Mouse (Mus musculus): ENCODE data around the gene B4galnt2. TPM values are rescaled to one million over a fixed set of nuclear protein-coding genes. Genes with fewer than 3 reads are reported as not detected.
"Not testable (repeated sequence)": the region's sequence is repeated elsewhere in the genome, so short reads cannot be mapped to it uniquely, and the experiment has no call there.

Gene B4galnt2
- polyA plus RNA-seq, 1 experiment from 2014 or later = not detected

DNA sequence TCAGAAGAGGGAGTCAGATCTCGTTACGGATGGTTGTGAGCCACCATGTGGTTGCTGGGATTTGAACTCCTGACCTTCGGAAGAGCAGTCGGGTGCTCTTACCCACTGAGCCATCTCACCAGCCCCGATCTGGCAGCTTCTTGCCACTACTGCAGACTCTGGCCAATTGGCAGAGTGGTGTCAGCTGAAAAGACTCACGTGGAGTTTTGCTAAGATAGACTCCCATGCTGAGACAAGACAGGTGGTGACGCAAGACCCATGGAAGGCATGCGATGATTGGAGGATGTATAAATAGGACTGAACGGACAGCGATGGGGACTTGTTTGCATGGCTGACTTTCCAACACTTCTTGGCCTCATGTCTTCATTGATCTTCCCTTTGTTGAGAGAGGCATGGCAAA is 17.5 kb upstream of the B4galnt2 start:
- not testable (repeated sequence) for H3K4me3 ChIP-seq (replicated peaks; ENCODE audit: low read length); H3K9me3 ChIP-seq (ENCODE audit: control insufficient read depth, low read length); ATAC-seq; H3K27me3 ChIP-seq (replicated peaks; ENCODE audit: control insufficient read depth, insufficient read depth, low read length); H3K36me3 ChIP-seq (ENCODE audit: control insufficient read depth, insufficient read depth); H3K4me1 ChIP-seq (replicated peaks; ENCODE audit: control insufficient read depth, insufficient read depth, low read length); H3K27ac ChIP-seq (ENCODE audit: low read length); H3K9ac ChIP-seq (replicated peaks; ENCODE audit: low read depth, low read length); H3K4me2 ChIP-seq (ENCODE audit: low read length)
- WGBS = 90% methylated on average over 8 of the region's 10 CpGs

GRCm38 (mm10) chr11:95926398-95926797 is 11.7 kb upstream of the B4galnt2 start:
- H3K27ac ChIP-seq (ENCODE audit: low read length) = no peak overlapping the region
- H3K4me1 ChIP-seq (replicated peaks; ENCODE audit: control insufficient read depth, insufficient read depth, low read length) = no peaks in the 10 kb centered on the region
- peaks cover 7% of the 10 kb centered on the region for H3K27me3 ChIP-seq (replicated peaks; ENCODE audit: control insufficient read depth, insufficient read depth, low read length)
- H3K36me3 ChIP-seq (ENCODE audit: control insufficient read depth, insufficient read depth) = no peaks in the 10 kb centered on the region
- ATAC-seq = no peak
- H3K4me3 ChIP-seq (replicated peaks; ENCODE audit: low read length) = no peak overlapping the region
- 73% methylated on average over 4 of the region's 4 CpGs for WGBS
- H3K9me3 ChIP-seq (ENCODE audit: control insufficient read depth, low read length) = 0 out of 2 replicates have a peak, but pooled peaks cover 6% of the 10 kb centered on the region
- no peak overlapping the region for H3K9ac ChIP-seq (replicated peaks; ENCODE audit: low read depth, low read length)
- no peak overlapping the region for H3K4me2 ChIP-seq (ENCODE audit: low read length)

DNA sequence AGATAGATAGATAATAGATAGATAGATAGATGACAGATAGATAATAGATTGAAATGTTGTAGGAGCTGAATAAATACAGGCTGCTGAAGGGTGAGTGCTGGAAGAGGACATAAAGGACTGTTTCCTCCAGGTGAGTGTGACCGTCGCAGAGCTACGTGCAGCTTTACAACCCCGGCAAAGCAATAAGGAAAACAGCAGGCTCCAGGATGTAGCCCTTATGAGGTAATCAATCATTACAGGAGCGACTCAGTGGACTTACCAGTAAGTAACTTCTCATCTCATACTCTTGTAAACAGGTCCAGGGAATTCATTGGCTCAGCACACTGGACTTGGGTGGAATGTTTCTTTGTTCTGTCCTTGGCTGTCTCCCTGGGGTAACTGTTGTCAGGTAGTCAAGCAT is 11.3 kb upstream of the B4galnt2 start:
- Histone ChIP-seq H3K27ac (ENCODE audit: low read length) (no peak overlapping the region), H3K27me3 (replicated peaks; ENCODE audit: control insufficient read depth, insufficient read depth, low read length) (peaks cover 7% of the 10 kb centered on the region), H3K4me3 (replicated peaks; ENCODE audit: low read length) (no peak overlapping the region), H3K4me2 (ENCODE audit: low read length) (no peak overlapping the region), H3K4me1 (replicated peaks; ENCODE audit: control insufficient read depth, insufficient read depth, low read length) (no peaks in the 10 kb centered on the region), H3K9ac (replicated peaks; ENCODE audit: low read depth, low read length) (no peak overlapping the region), H3K36me3 (ENCODE audit: control insufficient read depth, insufficient read depth) (no peaks in the 10 kb centered on the region), H3K9me3 (ENCODE audit: control insufficient read depth, low read length) (0 out of 2 replicates have a peak, but pooled peaks cover 6% of the 10 kb centered on the region)
- WGBS = 94% methylated on average over 5 of the region's 5 CpGs
- ATAC-seq = no peak

DNA sequence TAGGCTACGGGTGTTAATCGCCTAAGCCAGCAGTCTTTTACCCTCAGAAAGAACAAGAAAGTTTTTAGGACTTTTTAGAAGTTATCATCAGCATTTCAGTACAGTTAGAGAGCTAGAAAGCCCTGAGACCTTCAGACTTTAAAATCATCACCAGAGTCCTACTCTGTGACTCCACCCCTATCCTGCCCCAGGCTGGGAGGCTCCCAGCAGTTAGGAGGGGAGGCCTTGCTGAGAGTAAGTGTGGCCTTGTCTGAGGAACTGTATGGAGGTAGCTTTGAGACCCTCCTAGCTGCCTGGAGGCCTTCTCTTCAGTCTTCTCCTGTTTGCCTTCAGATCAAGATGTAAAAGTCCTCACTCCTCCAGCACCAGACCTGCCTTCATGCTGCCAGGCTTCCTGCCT is 9.5 kb upstream of the B4galnt2 start:
- 7% methylated on average over 2 of the region's 2 CpGs for WGBS
- H3K4me1 ChIP-seq (replicated peaks; ENCODE audit: control insufficient read depth, insufficient read depth, low read length) = no peaks in the 10 kb centered on the region
- 0 out of 2 replicates have a peak, but pooled peaks cover 6% of the 10 kb centered on the region for H3K9me3 ChIP-seq (ENCODE audit: control insufficient read depth, low read length)
- no peak overlapping the region for H3K4me2 ChIP-seq (ENCODE audit: low read length)
- H3K4me3 ChIP-seq (replicated peaks; ENCODE audit: low read length) = no peak overlapping the region
- H3K9ac ChIP-seq (replicated peaks; ENCODE audit: low read depth, low read length) = no peak overlapping the region
- no peaks in the 10 kb centered on the region for H3K36me3 ChIP-seq (ENCODE audit: control insufficient read depth, insufficient read depth)
- no peak for ATAC-seq
- H3K27ac ChIP-seq (ENCODE audit: low read length) = no peak overlapping the region
- peaks cover 7% of the 10 kb centered on the region for H3K27me3 ChIP-seq (replicated peaks; ENCODE audit: control insufficient read depth, insufficient read depth, low read length)

DNA sequence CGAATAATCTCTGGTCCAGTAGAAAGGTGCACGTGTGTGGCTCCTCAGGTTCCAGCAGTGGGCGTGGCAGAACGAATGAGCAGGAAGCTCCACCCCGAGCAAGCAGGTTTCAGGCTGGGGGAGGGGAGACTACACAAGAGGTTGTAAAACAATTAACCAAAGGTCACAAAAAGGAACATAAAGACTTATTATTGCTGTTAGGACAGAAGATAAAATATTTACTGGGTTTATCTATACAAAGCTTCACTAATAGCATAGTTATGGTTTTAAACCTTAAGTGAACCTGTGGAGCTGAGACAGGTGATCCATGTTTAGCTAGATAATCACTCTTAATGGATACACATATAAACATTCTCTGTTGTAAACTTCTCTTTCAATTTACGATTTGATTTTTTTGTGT is 8.8 kb upstream of the B4galnt2 start:
- not testable (repeated sequence) for H3K36me3 ChIP-seq (ENCODE audit: control insufficient read depth, insufficient read depth); H3K27ac ChIP-seq (ENCODE audit: low read length); H3K4me2 ChIP-seq (ENCODE audit: low read length); ATAC-seq; H3K9me3 ChIP-seq (ENCODE audit: control insufficient read depth, low read length); H3K4me3 ChIP-seq (replicated peaks; ENCODE audit: low read length); H3K4me1 ChIP-seq (replicated peaks; ENCODE audit: control insufficient read depth, insufficient read depth, low read length); H3K9ac ChIP-seq (replicated peaks; ENCODE audit: low read depth, low read length)
- H3K27me3 ChIP-seq (replicated peaks; ENCODE audit: control insufficient read depth, insufficient read depth, low read length) = peaks cover 11% of the 10 kb centered on the region
- 3% methylated on average over 3 of the region's 6 CpGs for WGBS

GRCm38 (mm10) chr11:95921991-95922621 is 7.4 kb upstream of the B4galnt2 start:
- no peak for ATAC-seq
- WGBS = 58% methylated on average over 12 of the region's 12 CpGs
- Histone ChIP-seq H3K27me3 (replicated peaks; ENCODE audit: control insufficient read depth, insufficient read depth, low read length) (peaks cover 16% of the 10 kb centered on the region), H3K36me3 (ENCODE audit: control insufficient read depth, insufficient read depth) (no peaks in the 10 kb centered on the region), H3K4me2 (ENCODE audit: low read length) (no peak overlapping the region), H3K4me3 (replicated peaks; ENCODE audit: low read length) (no peak overlapping the region), H3K27ac (ENCODE audit: low read length) (no peak overlapping the region), H3K4me1 (replicated peaks; ENCODE audit: control insufficient read depth, insufficient read depth, low read length) (no peaks in the 10 kb centered on the region), H3K9me3 (ENCODE audit: control insufficient read depth, low read length) (0 out of 2 replicates have a peak, but pooled peaks cover under 1% of the 10 kb centered on the region), H3K9ac (replicated peaks; ENCODE audit: low read depth, low read length) (no peak overlapping the region)

GRCm38 (mm10) chr11:95916426-95916825 is 1.7 kb upstream of the B4galnt2 start:
- no peaks in the 10 kb centered on the region for H3K9me3 ChIP-seq (ENCODE audit: control insufficient read depth, low read length)
- 6% methylated on average over 5 of the region's 5 CpGs for WGBS

GRCm38 (mm10) chr11:95915006-95915710 is 467 bp upstream of the B4galnt2 start:
- peaks cover 55% of the 10 kb centered on the region for H3K27me3 ChIP-seq (replicated peaks; ENCODE audit: control insufficient read depth, insufficient read depth, low read length)
- WGBS = under 1% methylated on average over 28 of the region's 28 CpGs
- H3K9ac ChIP-seq (replicated peaks; ENCODE audit: low read depth, low read length) = no peak overlapping the region
- no peak for ATAC-seq
- H3K4me2 ChIP-seq (ENCODE audit: low read length) = peak overlapping the region; percentile 7; the same call in 1 of the 2 replicates
- no peak overlapping the region; the same call in 1 of the 2 replicates for H3K4me3 ChIP-seq (replicated peaks; ENCODE audit: low read length)
- H3K36me3 ChIP-seq (ENCODE audit: control insufficient read depth, insufficient read depth) = no peaks in the 10 kb centered on the region
- H3K9me3 ChIP-seq (ENCODE audit: control insufficient read depth, low read length) = no peaks in the 10 kb centered on the region
- H3K27ac ChIP-seq (ENCODE audit: low read length) = no peak overlapping the region
- H3K4me1 ChIP-seq (replicated peaks; ENCODE audit: control insufficient read depth, insufficient read depth, low read length) = peaks cover 16% of the 10 kb centered on the region

More at GRCm38 (mm10) chr11:95916426-95916825, 1.7 kb upstream of the B4galnt2 start:
- no peak overlapping the region for H3K4me3 ChIP-seq (replicated peaks; ENCODE audit: low read length)
- no peaks in the 10 kb centered on the region for H3K36me3 ChIP-seq (ENCODE audit: control insufficient read depth, insufficient read depth)
- ATAC-seq = no peak
- peaks cover 46% of the 10 kb centered on the region for H3K27me3 ChIP-seq (replicated peaks; ENCODE audit: control insufficient read depth, insufficient read depth, low read length)
- H3K4me2 ChIP-seq (ENCODE audit: low read length) = no peak overlapping the region
- peaks cover 16% of the 10 kb centered on the region for H3K4me1 ChIP-seq (replicated peaks; ENCODE audit: control insufficient read depth, insufficient read depth, low read length)
- no peak overlapping the region for H3K9ac ChIP-seq (replicated peaks; ENCODE audit: low read depth, low read length)
- H3K27ac ChIP-seq (ENCODE audit: low read length) = no peak overlapping the region

- WGBS = 3% methylated on average over 14 of the region's 14 CpGs
- Histone ChIP-seq H3K9me3 (ENCODE audit: control insufficient read depth, low read length) (no peaks in the 10 kb centered on the region), H3K36me3 (ENCODE audit: control insufficient read depth, insufficient read depth) (no peaks in the 10 kb centered on the region), H3K4me2 (ENCODE audit: low read length) (peak overlapping the region; percentile 34), H3K4me3 (replicated peaks; ENCODE audit: low read length) (peak overlapping the region; percentile 5), H3K9ac (replicated peaks; ENCODE audit: low read depth, low read length) (no peak overlapping the region), H3K27me3 (replicated peaks; ENCODE audit: control insufficient read depth, insufficient read depth, low read length) (peaks cover 55% of the 10 kb centered on the region), H3K4me1 (replicated peaks; ENCODE audit: control insufficient read depth, insufficient read depth, low read length) (peaks cover 16% of the 10 kb centered on the region), H3K27ac (ENCODE audit: low read length) (no peak overlapping the region)
- no peak for ATAC-seq
These were observed 628 bp downstream of the B4galnt2 start for GRCm38 (mm10) chr11:95913959-95914566.
